Mouse (Mus musculus) T-cell, adult 2 months (primary cell): ENCODE results near the gene Pcgf2.
"Not testable (repeated sequence)": the region's sequence is repeated elsewhere in the genome, so short reads cannot be mapped to it uniquely, and the experiment has no call there.

Experiments
- DNase-seq: peaks from one replicate; pipeline ENCODE4 v3.0.0; 2022; ENCODE audit warnings: low spot score

The Pcgf2 gene

DNA sequence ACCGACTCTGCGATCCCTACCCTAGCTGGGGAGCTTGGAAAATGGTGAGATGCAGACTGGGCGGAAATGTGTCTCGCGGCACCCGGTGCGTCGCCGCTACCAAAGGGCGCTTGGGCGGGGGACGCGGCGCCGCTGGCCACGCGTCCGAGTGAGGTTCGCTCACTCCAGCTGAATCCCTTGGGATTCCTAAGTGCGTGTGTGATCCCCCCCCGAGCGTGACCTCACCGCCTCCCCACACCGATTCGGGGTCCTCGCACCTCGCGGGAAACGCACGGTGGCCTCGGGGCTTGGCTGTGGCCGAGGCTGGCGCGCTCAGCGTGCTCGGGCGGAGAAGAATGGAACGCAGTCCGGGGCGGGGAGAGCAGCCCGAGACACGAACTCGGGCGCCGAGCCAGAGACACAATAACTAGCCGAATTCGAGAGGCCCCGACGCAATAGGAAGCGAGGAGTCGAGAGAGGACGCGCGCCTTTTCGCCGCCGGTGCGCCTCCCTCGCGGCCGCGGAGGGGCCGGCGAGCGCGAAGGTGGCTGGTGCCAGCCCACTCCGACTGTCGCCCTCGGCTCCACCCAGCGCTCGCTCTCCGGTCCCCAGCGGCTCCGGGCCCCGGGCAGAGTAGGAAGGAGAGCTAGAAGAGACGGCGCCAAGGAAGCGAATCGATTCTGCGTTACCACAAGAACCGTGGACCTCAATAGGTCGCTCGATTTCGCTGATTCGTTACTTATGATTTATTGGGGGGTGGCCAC, at the start of gene Pcgf2:
Gene Pcgf2, minus strand, starts transcription at position 495 of the 743 bp plus-strand sequence.
- peak; percentile 55 for DNase-seq

DNA sequence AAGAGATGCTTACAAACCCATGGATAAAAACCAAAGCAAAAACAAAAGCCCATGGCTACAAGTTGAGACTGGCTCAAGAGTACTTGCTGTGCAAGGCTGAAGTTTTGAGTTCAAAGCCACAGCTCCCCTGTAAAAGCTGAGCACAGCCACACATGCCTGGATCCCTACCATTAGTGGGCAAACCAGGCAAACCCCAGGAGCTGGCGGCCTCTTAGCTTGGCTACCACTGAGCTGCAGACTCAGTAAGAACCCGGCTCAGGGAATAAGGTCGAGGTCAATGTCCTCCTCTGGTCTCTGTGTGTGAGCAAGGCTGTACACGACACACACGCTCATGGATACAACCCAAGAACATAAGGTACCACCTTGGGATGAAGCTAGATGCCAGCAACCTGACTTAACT, 48.2 kb upstream of the Pcgf2 start:
- no peak for DNase-seq

GRCm38 (mm10) chr11:97747773-97748172, 47.5 kb upstream of the Pcgf2 start:
- no peak for DNase-seq

GRCm38 (mm10) chr11:97745331-97745721, 45.0 kb upstream of the Pcgf2 start:
- no peak for DNase-seq

GRCm38 (mm10) chr11:97744718-97745330, 44.5 kb upstream of the Pcgf2 start:
- peak; percentile 96 for DNase-seq

GRCm38 (mm10) chr11:97744063-97744717, 43.9 kb upstream of the Pcgf2 start, which contains the start of gene Pip4k2b:
Pip4k2b (minus strand) TSS chr11:97744704.
- peak; percentile 11 for DNase-seq

DNA sequence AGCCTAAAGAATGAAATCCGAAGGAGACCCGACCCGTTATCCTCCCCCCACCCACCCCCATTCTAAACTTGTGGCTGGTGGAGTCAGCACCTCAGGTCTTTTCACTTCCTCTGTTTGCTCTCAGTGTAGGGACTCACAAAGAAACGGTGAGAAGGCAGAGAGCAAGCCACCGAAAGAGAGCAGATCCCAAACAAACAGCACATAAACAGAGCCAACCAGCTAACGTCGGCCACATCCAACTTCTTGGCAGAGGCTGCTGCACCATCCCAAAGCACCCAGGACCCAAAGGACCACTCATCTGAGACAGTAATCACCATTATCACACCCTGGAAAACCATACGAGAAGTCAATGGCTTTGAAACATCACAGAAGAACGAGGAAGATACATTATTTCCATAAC, 43.1 kb upstream of the Pcgf2 start:
- DNase-seq, result no peak

GRCm38 (mm10) chr11:97742591-97742990, 42.3 kb upstream of the Pcgf2 start:
- DNase-seq, result no peak

GRCm38 (mm10) chr11:97742157-97742556, 41.9 kb upstream of the Pcgf2 start:
- no peak for DNase-seq

DNA sequence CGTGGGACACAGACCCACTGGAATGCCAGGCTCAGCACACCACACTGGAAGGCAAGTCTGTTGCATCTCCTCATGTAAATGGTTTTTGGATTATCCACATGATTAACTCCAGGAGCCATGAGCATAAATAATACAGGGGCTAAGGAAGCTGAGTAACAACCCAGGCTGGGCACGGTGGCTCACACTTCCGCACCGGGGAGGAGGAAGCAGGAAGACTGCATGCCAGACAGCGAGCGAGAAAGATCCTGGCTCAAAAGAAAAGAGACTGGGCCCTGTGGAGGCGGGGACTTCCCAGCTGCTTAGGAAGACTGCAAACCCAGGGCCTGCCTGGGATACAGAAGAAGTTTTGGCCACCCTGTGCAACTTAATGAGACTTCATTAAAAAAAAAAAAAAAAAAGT, 39.9 kb upstream of the Pcgf2 start:
- DNase-seq, result peak; percentile 30

GRCm38 (mm10) chr11:97739155-97739554, 38.9 kb upstream of the Pcgf2 start:
- DNase-seq, result no peak

DNA sequence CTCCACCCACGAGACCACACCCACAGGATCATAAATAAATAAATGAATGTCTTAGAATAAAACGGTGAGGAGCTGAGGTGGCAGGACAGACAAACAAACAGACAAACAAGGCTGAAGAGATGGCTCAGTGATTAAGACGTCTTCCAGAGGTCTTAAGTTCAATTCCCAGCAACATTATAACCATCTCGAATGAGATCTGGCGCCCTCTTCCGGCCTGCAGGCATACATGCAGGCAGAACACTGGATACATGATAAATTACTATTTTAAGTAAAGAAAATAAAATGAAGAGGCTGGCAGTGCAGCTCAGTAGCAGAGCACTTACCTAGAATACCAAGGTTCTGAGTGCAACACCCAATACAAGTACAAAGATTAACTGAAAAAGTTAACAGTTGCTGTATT, 38.4 kb upstream of the Pcgf2 start:
- peak; percentile 38 for DNase-seq

- no peak for DNase-seq
Measured at GRCm38 (mm10) chr11:97737600-97737999, 37.3 kb upstream of the Pcgf2 start.

DNA sequence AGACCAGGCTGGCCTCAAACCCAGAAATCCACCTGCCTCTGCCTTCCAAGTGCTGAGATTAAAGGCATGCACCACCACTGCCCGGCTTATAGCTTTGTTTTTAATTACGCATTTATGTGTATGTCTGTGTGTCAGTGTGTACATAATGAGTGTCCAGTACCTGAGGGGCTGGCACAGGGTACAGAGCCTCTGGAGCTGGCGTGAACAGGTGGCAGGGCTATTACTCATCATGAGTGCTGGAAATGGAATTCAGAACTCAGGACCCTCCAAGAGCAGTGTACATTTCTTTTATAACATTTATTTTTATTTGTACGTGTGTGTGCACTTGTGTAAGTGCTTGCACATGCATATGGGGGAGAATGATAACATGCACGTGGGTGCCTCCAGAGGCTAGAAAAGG, 36.3 kb upstream of the Pcgf2 start:
- DNase-seq, result no peak

DNA sequence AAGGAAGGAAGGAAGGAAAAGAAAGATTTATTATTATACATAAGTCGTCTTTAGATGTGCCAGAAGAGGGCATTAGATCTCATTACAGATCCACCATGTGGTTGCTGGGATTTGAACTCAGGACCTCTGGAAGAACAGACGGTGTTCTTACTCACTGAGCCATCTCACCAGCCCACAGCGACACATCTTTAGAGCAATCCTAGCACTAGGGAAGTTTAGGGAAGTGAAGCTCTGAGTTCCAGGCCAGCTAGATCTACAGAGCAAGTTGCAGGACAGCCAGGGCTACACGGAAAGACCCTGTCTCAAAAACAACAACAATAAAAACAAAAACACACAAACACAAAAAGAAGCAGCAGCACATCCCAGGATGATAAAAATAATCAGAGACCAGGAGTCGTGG, 34.5 kb upstream of the Pcgf2 start:
- DNase-seq, result not testable (repeated sequence)

- no peak for DNase-seq
Measured at GRCm38 (mm10) chr11:97733689-97734088, 33.4 kb upstream of the Pcgf2 start.

GRCm38 (mm10) chr11:97728730-97729129, 28.4 kb upstream of the Pcgf2 start:
- peak; percentile 34 for DNase-seq

DNA sequence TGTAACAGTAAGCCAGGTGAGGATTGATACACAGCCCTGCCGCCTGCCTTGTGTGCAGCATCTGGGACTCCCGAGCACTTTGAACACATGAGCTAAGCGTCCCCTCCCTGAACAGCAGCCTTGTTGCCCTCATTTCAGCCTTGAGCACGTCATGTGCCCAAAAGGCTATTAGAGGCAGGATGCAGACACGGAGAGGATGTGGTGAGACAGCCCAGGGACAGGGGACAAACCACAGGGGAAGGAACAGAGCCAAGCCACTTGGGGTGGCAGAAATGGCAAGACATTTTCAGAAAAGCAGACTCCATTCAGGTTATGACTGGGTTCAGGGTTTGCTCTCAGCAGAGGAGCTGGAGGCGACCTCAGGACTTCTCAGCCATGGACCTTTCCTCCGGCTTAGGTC, 28.0 kb upstream of the Pcgf2 start:
- peak; percentile 86 for DNase-seq

DNA sequence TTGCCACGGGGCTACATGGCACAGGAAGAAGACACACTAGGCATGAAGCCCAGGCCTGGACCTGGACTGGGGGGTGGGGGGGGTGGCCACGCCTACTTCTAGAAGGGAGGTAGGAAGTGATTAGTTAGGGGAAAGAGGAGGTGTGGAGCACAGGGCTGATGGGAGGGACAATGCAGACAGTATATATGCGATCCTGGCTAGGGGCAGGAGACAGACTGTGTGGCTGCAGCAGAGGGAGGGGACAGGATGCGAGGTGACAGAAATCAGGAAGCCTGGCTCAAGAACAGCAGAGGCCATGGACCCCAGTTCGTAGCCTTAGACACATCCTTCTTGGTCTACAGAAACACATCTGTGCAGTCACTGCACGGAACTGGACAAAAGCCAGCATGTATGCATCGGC, 23.4 kb upstream of the Pcgf2 start:
- no peak for DNase-seq

DNA sequence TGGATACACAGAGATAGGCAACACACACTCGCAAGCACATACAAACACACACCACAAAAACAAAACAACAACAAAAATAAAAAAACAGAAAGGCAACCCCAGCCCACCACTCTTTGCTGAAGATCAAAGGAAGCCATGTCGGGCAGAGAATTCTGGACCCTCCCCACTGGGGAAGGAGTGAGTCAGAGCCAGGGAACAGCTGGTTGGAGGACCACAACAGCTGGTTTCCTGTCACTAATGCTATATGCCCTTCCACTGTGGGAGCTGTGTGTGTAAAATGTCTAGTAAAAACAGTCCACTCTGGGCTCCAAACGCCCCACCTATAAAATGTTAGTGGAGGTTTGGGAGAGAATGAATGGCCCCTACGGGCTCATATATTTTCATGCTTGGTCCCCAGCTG, 21.0 kb upstream of the Pcgf2 start:
- no peak for DNase-seq

DNA sequence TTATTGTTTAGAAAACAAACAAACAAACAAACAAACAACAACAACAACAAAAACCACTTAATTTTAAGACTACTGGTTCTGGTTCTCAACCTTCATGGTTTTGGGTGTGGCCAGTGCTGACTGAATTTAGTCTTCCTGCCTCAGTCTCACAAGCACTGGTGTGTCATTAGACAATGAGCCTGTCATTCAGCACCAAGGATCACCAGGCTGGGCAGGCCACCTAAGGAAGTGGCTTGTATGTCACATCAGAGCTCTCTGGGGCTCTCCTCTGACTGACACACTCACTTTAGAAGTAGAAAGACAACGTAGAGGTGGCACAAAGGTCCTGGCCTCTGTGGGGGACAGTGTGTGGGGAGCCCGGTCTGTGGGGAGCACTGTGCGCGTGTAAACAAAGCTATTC, 18.7 kb upstream of the Pcgf2 start:
- DNase-seq, result peak; percentile 55

- DNase-seq, result peak; percentile 84
Measured at GRCm38 (mm10) chr11:97718281-97718860, 18.1 kb upstream of the Pcgf2 start.
